Mouse (Mus musculus) myocyte (in vitro differentiated cells): Measurements from ENCODE around the gene Tdp1. TPM values are rescaled to one million over a fixed set of nuclear protein-coding genes. Genes with fewer than 3 reads are reported as not detected.

ENCODE experiments used
- H3K27me3 ChIP-seq: one replicate; pipeline ENCODE4 v1.6.1; 2011; ENCODE audit not compliant: control insufficient read depth, insufficient read depth, insufficient read length
- H3K36me3 ChIP-seq: one replicate; pipeline ENCODE4 v1.6.1; 2011; ENCODE audit not compliant: control insufficient read depth, insufficient read depth
- H3K4me2 ChIP-seq: one replicate; pipeline ENCODE4 v1.6.1; 2011; ENCODE audit warnings: low read depth, control low read depth
- H3K4me3 ChIP-seq: one replicate; pipeline ENCODE4 v1.5.1; 2011; ENCODE audit warnings: mild to moderate bottlenecking, control low read depth, moderate library complexity
- H3K79me2 ChIP-seq: one replicate; pipeline ENCODE4 v1.6.1; 2011; ENCODE audit not compliant: control insufficient read depth, insufficient read depth
- H3ac ChIP-seq: one replicate; pipeline ENCODE4 v1.6.1; 2011; ENCODE audit not compliant: control insufficient read depth, insufficient read length
- CEBPB ChIP-seq: IDR thresholded peaks from 2 replicates; pipeline ENCODE4 v1.6.1; 2011; ENCODE audit warnings: mild to moderate bottlenecking, moderate library complexity; ENCODE audit not compliant: poor library complexity, insufficient read depth, severe bottlenecking
- E2F4 ChIP-seq: IDR thresholded peaks from one replicate; pipeline ENCODE4 v1.6.1; 2011; ENCODE audit warnings: mild to moderate bottlenecking, control low read depth, moderate library complexity; ENCODE audit not compliant: insufficient read depth
- MAX ChIP-seq: IDR thresholded peaks from one replicate; pipeline ENCODE4 v1.6.1; 2011; ENCODE audit warnings: low read depth, mild to moderate bottlenecking, control low read depth
- MYOD1 ChIP-seq, 3 experiments: IDR thresholded peaks; one replicate each; pipeline ENCODE4 v1.6.1; 2011; ENCODE audit warnings: control low read depth in 2 of 3, low read depth in 2 of 3, mild to moderate bottlenecking in 2 of 3, moderate library complexity in 1 of 3; ENCODE audit not compliant: insufficient read length in 2 of 3, control insufficient read depth in 1 of 3
- MYOG ChIP-seq, 3 experiments: IDR thresholded peaks; one replicate each; pipeline ENCODE4 v1.6.1; 2011; ENCODE audit warnings: control low read depth in 2 of 3, low read depth in 2 of 3, mild to moderate bottlenecking in 2 of 3; ENCODE audit not compliant: insufficient read length in 2 of 3, control insufficient read depth in 1 of 3, insufficient read depth in 1 of 3
- POLR2A ChIP-seq: IDR thresholded peaks from one replicate; pipeline ENCODE4 v1.6.1; 2011; ENCODE audit warnings: low read depth, mild to moderate bottlenecking, control low read depth, moderate library complexity; ENCODE audit not compliant: insufficient read length
- POLR2AphosphoS2 ChIP-seq: IDR thresholded peaks from one replicate; pipeline ENCODE4 v1.6.1; 2011; ENCODE audit warnings: low read depth, control low read depth; ENCODE audit not compliant: insufficient read length
- REST ChIP-seq: IDR thresholded peaks from one replicate; pipeline ENCODE4 v1.6.1; 2011; ENCODE audit warnings: mild to moderate bottlenecking, control low read depth, moderate library complexity; ENCODE audit not compliant: insufficient read depth, insufficient read length
- SRF ChIP-seq: IDR thresholded peaks from one replicate; pipeline ENCODE4 v1.6.1; 2011; ENCODE audit warnings: low read depth; ENCODE audit not compliant: control insufficient read depth, insufficient read length
- TCF12 ChIP-seq: IDR thresholded peaks from one replicate; pipeline ENCODE4 v1.6.1; 2011; ENCODE audit warnings: mild to moderate bottlenecking, control low read depth; ENCODE audit not compliant: poor library complexity, insufficient read depth, severe bottlenecking
- TCF3 ChIP-seq: IDR thresholded peaks from one replicate; pipeline ENCODE4 v1.6.1; 2011; ENCODE audit warnings: low read depth, control low read depth; ENCODE audit not compliant: insufficient read length
- USF1 ChIP-seq: IDR thresholded peaks from one replicate; pipeline ENCODE4 v1.6.1; 2011; ENCODE audit warnings: low read depth, mild to moderate bottlenecking, control low read depth, moderate library complexity
- polyA plus RNA-seq: library from polyadenylated mRNA; unstranded; fragments of >200 nt; fragmentation: generic; extraction: Trizol; gene quantifications from one replicate; pipeline ENCODE4 v1.2.1, GENCODE M21; 2012; ENCODE audit warnings: missing spikeins

The Tdp1 gene
- polyA plus RNA-seq, 1 experiment: 32.2 TPM

- peaks cover 18% of the 10 kb centered on the region for H3K36me3 ChIP-seq
- H3K4me2 ChIP-seq: no peak overlapping the region
- no peaks in the 10 kb centered on the region for H3K27me3 ChIP-seq
- H3K79me2 ChIP-seq: no peaks in the 10 kb centered on the region
- no peak overlapping the region for H3ac ChIP-seq
- no peak for TF ChIP-seq POLR2A
- TF ChIP-seq CEBPB: no peak
- TF ChIP-seq MYOD1 (IDR thresholded peaks at IDR 0.05; ENCODE audit: control insufficient read depth in 1 of 3, insufficient read length in 2 of 3, low read depth in 2 of 3): no peak
- TF ChIP-seq POLR2AphosphoS2: no peak
- TF ChIP-seq SRF: no peak
- H3K4me3 ChIP-seq: no peak overlapping the region
Measured at GRCm38 (mm10) chr12:99911466-99911865, 27.1 kb downstream of the Tdp1 start.

GRCm38 (mm10) chr12:99917800-99918427, 33.6 kb downstream of the Tdp1 start:
- no peaks in the 10 kb centered on the region for H3K27me3 ChIP-seq
- no peak overlapping the region for H3K4me2 ChIP-seq
- no peaks in the 10 kb centered on the region for H3K79me2 ChIP-seq
- TF ChIP-seq MAX: no peak
- TF ChIP-seq SRF: no peak
- TF ChIP-seq USF1: no peak
- no peak for TF ChIP-seq POLR2A
- no peak for TF ChIP-seq MYOD1 (IDR thresholded peaks at IDR 0.05; ENCODE audit: control insufficient read depth in 1 of 3, insufficient read length in 2 of 3, low read depth in 2 of 3)
- peaks cover 6% of the 10 kb centered on the region for H3K36me3 ChIP-seq
- no peak overlapping the region for H3ac ChIP-seq
- H3K4me3 ChIP-seq: no peak overlapping the region

GRCm38 (mm10) chr12:99919636-99920035, 35.3 kb downstream of the Tdp1 start:
- H3K4me3 ChIP-seq: no peak overlapping the region
- TF ChIP-seq E2F4 (no peak), CEBPB (no peak), MYOD1 (IDR thresholded peaks at IDR 0.05; ENCODE audit: control insufficient read depth in 1 of 3, insufficient read length in 2 of 3, low read depth in 2 of 3) (no peak), POLR2AphosphoS2 (no peak), MYOG (IDR thresholded peaks at IDR 0.05; ENCODE audit: control insufficient read depth in 1 of 3, insufficient read depth in 1 of 3, insufficient read length in 2 of 3, low read depth in 2 of 3) (no peak), SRF (no peak), TCF3 (no peak), TCF12 (no peak), POLR2A (no peak), MAX (no peak), USF1 (no peak), REST (no peak)
- no peaks in the 10 kb centered on the region for H3K79me2 ChIP-seq
- peaks cover 6% of the 10 kb centered on the region for H3K36me3 ChIP-seq
- no peak overlapping the region for H3K4me2 ChIP-seq
- no peak overlapping the region for H3ac ChIP-seq
- H3K27me3 ChIP-seq: no peaks in the 10 kb centered on the region

GRCm38 (mm10) chr12:99921045-99921444, 36.7 kb downstream of the Tdp1 start:
- Histone ChIP-seq H3ac (no peak overlapping the region), H3K27me3 (no peaks in the 10 kb centered on the region), H3K4me2 (no peak overlapping the region), H3K79me2 (no peaks in the 10 kb centered on the region), H3K4me3 (no peak overlapping the region), H3K36me3 (peaks cover 6% of the 10 kb centered on the region)
- TF ChIP-seq POLR2A (no peak), E2F4 (no peak), POLR2AphosphoS2 (no peak), TCF12 (no peak), MYOG (IDR thresholded peaks at IDR 0.05; ENCODE audit: control insufficient read depth in 1 of 3, insufficient read depth in 1 of 3, insufficient read length in 2 of 3, low read depth in 2 of 3) (no peak), REST (no peak), MYOD1 (IDR thresholded peaks at IDR 0.05; ENCODE audit: control insufficient read depth in 1 of 3, insufficient read length in 2 of 3, low read depth in 2 of 3) (no peak), USF1 (no peak), SRF (no peak), CEBPB (no peak), TCF3 (no peak), MAX (no peak)

- no peak overlapping the region for H3ac ChIP-seq
- no peaks in the 10 kb centered on the region for H3K27me3 ChIP-seq
- H3K4me3 ChIP-seq: no peak overlapping the region
- H3K79me2 ChIP-seq: no peaks in the 10 kb centered on the region
- no peaks in the 10 kb centered on the region for H3K36me3 ChIP-seq
- TF ChIP-seq TCF3 (no peak), POLR2AphosphoS2 (no peak), TCF12 (no peak), SRF (no peak), CEBPB (no peak), E2F4 (no peak), REST (no peak), MAX (no peak), MYOG (IDR thresholded peaks at IDR 0.05; ENCODE audit: control insufficient read depth in 1 of 3, insufficient read depth in 1 of 3, insufficient read length in 2 of 3, low read depth in 2 of 3) (no peak), MYOD1 (IDR thresholded peaks at IDR 0.05; ENCODE audit: control insufficient read depth in 1 of 3, insufficient read length in 2 of 3, low read depth in 2 of 3) (no peak)
- no peak overlapping the region for H3K4me2 ChIP-seq
Measured at GRCm38 (mm10) chr12:99923131-99923606, 38.9 kb downstream of the Tdp1 start.
